Mouse (Mus musculus): ENCODE data around the gene Zmat5. TPM values are rescaled to one million over a fixed set of nuclear protein-coding genes. Genes with fewer than 3 reads are reported as not detected.

Zmat5 gene
- polyA plus RNA-seq, 1 experiment from 2014 or later: 80.8 TPM

GRCm38 (mm10) chr11:4784629-4785142 lies 80.2 kb downstream of the Zmat5 start:
- Histone ChIP-seq H3K9ac (ENCODE audit: low read depth, low read length) (no peak overlapping the region), H3K9me3 (ENCODE audit: control insufficient read depth, low read length) (no peaks in the 10 kb centered on the region), H3K36me3 (ENCODE audit: control insufficient read depth, insufficient read depth, low read length) (peaks cover 8% of the 10 kb centered on the region; the same call in 1 of the 2 replicates), H3K4me3 (ENCODE audit: low read depth, low read length) (no peak overlapping the region), H3K4me1 (replicated peaks; ENCODE audit: control insufficient read depth, insufficient read depth, low read length) (no peaks in the 10 kb centered on the region), H3K4me2 (replicated peaks; ENCODE audit: low read depth, low read length) (no peak overlapping the region), H3K27me3 (ENCODE audit: control insufficient read depth, insufficient read depth, low read length) (no peaks in the 10 kb centered on the region), H3K27ac (ENCODE audit: low read depth, low read length) (no peak overlapping the region)
- no peak for DNase-seq (ENCODE audit: low spot score)
- ATAC-seq (ENCODE audit: low FRiP score): no peak
- 81% methylated on average over 5 of the region's 5 CpGs for WGBS

Other genes starting within 250 kb of the Zmat5 start
- gene Mtmr3, start 109.8 kb upstream of the Zmat5 start, polyA plus RNA-seq (2014; fragmentation: Nextera tagmentation; extraction: Ambion mirVana): 29.2 and 33.1 TPM in 2 replicates
- not detected in 2 replicates for gene Gm11032, start 84.6 kb upstream of the Zmat5 start, polyA plus RNA-seq (2014; fragmentation: Nextera tagmentation; extraction: Ambion mirVana)
- gene Ascc2, start 66.9 kb upstream of the Zmat5 start, polyA plus RNA-seq (2014; fragmentation: Nextera tagmentation; extraction: Ambion mirVana): 31.5 and 33.2 TPM in 2 replicates
- 533 and 550 TPM in 2 replicates for gene Uqcr10, start 336 bp upstream of the Zmat5 start, polyA plus RNA-seq (2014; fragmentation: Nextera tagmentation; extraction: Ambion mirVana)
- gene Cabp7, start 42.1 kb downstream of the Zmat5 start, polyA plus RNA-seq (2014; fragmentation: Nextera tagmentation; extraction: Ambion mirVana): 0.90 and 1.0 TPM in 2 replicates
- gene Nf2, start 144.9 kb downstream of the Zmat5 start, polyA plus RNA-seq (2014; fragmentation: Nextera tagmentation; extraction: Ambion mirVana): 49.9 and 51.7 TPM in 2 replicates
- 80.8 and 85.7 TPM in 2 replicates for gene Nipsnap1, start 169.3 kb downstream of the Zmat5 start, polyA plus RNA-seq (2014; fragmentation: Nextera tagmentation; extraction: Ambion mirVana)
- gene Thoc5, start 190.6 kb downstream of the Zmat5 start, polyA plus RNA-seq (2014; fragmentation: Nextera tagmentation; extraction: Ambion mirVana): 61.9 and 64.7 TPM in 2 replicates
- 0.82 and 1.2 TPM in 2 replicates for gene Nefh, start 243.4 kb downstream of the Zmat5 start, polyA plus RNA-seq (2014; fragmentation: Nextera tagmentation; extraction: Ambion mirVana)

Data from hindbrain, embryonic 11.5 days (tissue).